Mouse (Mus musculus): ENCODE results near the gene Dock2. TPM values are rescaled to one million over a fixed set of nuclear protein-coding genes. Genes with fewer than 3 reads are reported as not detected.

Dock2 gene
- polyA plus RNA-seq, 1 experiment, result 0.56 TPM

DNA sequence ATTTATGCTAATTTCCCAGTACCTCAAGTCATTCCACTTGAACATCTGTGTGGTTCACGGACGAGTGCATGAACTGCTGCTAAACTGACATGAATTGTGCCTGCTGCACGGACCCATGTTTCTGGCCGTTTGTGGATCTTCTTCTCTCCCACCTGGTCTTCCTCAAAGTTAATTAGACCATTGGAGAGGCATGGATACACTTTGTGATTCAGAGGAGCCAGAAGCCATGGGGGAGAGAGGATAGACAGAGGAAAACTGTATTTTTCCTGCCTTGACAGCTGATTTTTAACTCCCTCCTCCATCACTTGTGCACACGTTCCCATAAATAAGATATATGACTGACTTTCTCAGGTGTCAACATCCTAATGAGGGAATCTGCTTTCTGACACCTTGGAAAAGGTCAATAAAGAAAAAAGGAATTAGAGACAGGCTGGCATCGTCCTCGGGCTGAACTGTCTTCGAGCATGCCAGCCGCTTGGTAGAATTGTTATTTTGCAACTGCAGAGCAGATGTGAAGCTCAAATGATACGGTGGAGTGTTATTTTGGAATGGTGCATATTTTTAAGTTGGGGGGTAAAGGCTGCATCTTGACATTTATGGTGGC lies 434.1 kb downstream of the Dock2 start:
- TF ChIP-seq POLR2A (IDR thresholded peaks at IDR 0.05; ENCODE audit: low read depth, low read length) (no peak), CTCF (IDR thresholded peaks at IDR 0.05; ENCODE audit: borderline replicate concordance, insufficient read depth, low read length) (no peak)
- no peak overlapping the region for H3K4me3 ChIP-seq (ENCODE audit: insufficient read depth, low read length)
- no peaks in the 10 kb centered on the region for H3K4me1 ChIP-seq (ENCODE audit: control insufficient read depth, insufficient read depth, low read length)
- no peak overlapping the region for H3K27ac ChIP-seq (ENCODE audit: insufficient read depth, low read length)

DNA sequence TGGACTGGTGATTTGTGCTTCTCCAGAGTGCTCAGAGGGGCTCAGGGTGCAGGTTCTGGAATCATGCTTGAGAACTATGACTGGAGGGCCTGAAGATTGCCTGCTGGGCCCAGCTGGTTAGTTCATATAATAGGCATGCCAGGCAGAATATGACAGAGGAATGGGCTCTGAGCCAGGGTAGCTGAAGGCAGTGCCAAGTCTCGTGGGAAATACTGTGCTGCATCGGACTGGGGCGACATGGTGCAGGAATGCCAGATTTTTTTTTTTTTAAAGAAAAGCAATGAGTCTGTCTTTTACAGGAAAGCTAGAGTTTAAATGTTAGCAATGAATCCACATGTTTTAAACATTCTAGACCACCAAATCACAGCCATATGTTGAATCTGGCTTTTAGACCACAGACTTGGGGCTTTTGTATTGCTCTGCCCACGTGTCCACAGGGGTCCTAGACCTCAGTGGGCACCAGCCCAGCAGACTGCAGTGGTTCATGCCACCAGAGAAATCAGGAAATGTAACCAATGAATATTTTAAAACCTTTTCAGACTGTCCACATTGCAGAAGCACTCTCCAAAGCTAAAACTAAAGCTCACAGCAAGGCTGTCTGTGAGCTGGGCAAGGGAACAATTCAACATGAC lies 435.3 kb downstream of the Dock2 start:
- no peak for TF ChIP-seq CTCF (IDR thresholded peaks at IDR 0.05; ENCODE audit: borderline replicate concordance, insufficient read depth, low read length)
- TF ChIP-seq POLR2A (IDR thresholded peaks at IDR 0.05; ENCODE audit: low read depth, low read length), result no peak
- Histone ChIP-seq H3K27ac (ENCODE audit: insufficient read depth, low read length) (no peak overlapping the region), H3K4me1 (ENCODE audit: control insufficient read depth, insufficient read depth, low read length) (no peaks in the 10 kb centered on the region), H3K4me3 (ENCODE audit: insufficient read depth, low read length) (no peak overlapping the region)

- Histone ChIP-seq H3K4me3 (ENCODE audit: insufficient read depth, low read length) (no peak overlapping the region), H3K27ac (ENCODE audit: insufficient read depth, low read length) (no peak overlapping the region), H3K4me1 (ENCODE audit: control insufficient read depth, insufficient read depth, low read length) (no peaks in the 10 kb centered on the region)
- no peak for TF ChIP-seq CTCF (IDR thresholded peaks at IDR 0.05; ENCODE audit: borderline replicate concordance, insufficient read depth, low read length)
- no peak for TF ChIP-seq POLR2A (IDR thresholded peaks at IDR 0.05; ENCODE audit: low read depth, low read length)
Measured at GRCm38 (mm10) chr11:34344310-34344709, 439.4 kb downstream of the Dock2 start.

DNA sequence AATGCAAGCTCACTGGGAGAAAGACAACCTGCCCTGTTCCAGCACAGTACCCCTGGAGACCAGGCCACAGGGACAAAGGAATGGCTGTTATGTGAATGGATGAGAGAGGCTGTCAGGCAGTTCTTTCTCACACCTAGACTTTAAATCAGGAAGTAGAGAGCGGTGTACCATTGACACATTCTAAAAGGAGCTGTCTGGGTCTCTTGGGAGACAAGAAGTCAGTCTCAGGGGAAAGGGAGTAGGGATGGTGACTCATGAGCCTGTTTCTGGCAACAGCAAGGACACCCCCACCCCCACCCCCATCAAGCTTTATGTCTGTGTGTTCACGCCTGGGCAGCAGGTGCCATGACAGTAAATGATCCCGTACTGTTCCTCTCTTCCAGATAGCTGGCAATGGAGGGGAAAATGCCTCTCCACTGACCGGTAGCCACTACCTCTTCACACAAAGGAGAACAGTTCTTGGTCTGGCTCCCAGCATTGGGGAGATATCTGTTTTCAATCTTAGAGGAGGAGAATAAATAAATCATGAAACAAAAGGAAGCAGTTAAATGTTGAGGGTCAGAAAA lies 439.9 kb downstream of the Dock2 start:
- H3K27ac ChIP-seq (ENCODE audit: insufficient read depth, low read length), result no peak overlapping the region

DNA sequence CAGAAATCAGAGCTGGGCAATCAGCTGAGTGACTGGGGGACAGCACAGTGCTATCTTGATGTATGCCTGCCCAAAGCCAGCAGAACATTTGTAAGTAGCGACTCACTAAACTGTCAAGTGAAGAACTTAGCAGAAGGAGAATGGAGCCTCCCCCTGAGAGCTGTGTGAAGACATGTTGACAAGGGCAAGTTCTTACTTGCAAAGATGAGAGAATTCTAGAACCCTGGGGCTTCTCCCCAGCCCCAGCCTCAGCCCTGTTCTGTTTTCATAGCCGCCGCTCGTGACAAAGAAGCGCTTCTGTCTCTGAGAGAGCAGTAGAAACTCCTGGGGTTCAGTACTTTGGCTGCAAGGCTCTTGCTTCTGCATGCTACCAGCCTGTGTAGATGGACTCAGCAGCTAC lies 444.0 kb downstream of the Dock2 start:
- no peak overlapping the region for H3K4me3 ChIP-seq (ENCODE audit: insufficient read depth, low read length)
- no peak overlapping the region for H3K27ac ChIP-seq (ENCODE audit: insufficient read depth, low read length)
- TF ChIP-seq CTCF (IDR thresholded peaks at IDR 0.05; ENCODE audit: borderline replicate concordance, insufficient read depth, low read length) (no peak), POLR2A (IDR thresholded peaks at IDR 0.05; ENCODE audit: low read depth, low read length) (no peak)
- no peaks in the 10 kb centered on the region for H3K4me1 ChIP-seq (ENCODE audit: control insufficient read depth, insufficient read depth, low read length)

More for the DNA sequence above, 439.9 kb downstream of the Dock2 start:
- Histone ChIP-seq H3K4me3 (ENCODE audit: insufficient read depth, low read length) (no peak overlapping the region), H3K4me1 (ENCODE audit: control insufficient read depth, insufficient read depth, low read length) (no peaks in the 10 kb centered on the region)
- no peak for TF ChIP-seq CTCF (IDR thresholded peaks at IDR 0.05; ENCODE audit: borderline replicate concordance, insufficient read depth, low read length)
- no peak for TF ChIP-seq POLR2A (IDR thresholded peaks at IDR 0.05; ENCODE audit: low read depth, low read length)

- Histone ChIP-seq H3K27ac (ENCODE audit: insufficient read depth, low read length) (no peak overlapping the region), H3K4me1 (ENCODE audit: control insufficient read depth, insufficient read depth, low read length) (no peaks in the 10 kb centered on the region), H3K4me3 (ENCODE audit: insufficient read depth, low read length) (no peak overlapping the region)
- TF ChIP-seq CTCF (IDR thresholded peaks at IDR 0.05; ENCODE audit: borderline replicate concordance, insufficient read depth, low read length) (no peak), POLR2A (IDR thresholded peaks at IDR 0.05; ENCODE audit: low read depth, low read length) (no peak)
Measured at GRCm38 (mm10) chr11:34337907-34338306, 445.8 kb downstream of the Dock2 start.

GRCm38 (mm10) chr11:34332344-34333031 lies 451.2 kb downstream of the Dock2 start:
- TF ChIP-seq POLR2A (IDR thresholded peaks at IDR 0.05; ENCODE audit: low read depth, low read length), result no peak
- TF ChIP-seq CTCF (IDR thresholded peaks at IDR 0.05; ENCODE audit: borderline replicate concordance, insufficient read depth, low read length), result no peak
- Histone ChIP-seq H3K4me1 (ENCODE audit: control insufficient read depth, insufficient read depth, low read length) (no peaks in the 10 kb centered on the region), H3K4me3 (ENCODE audit: insufficient read depth, low read length) (no peak overlapping the region), H3K27ac (ENCODE audit: insufficient read depth, low read length) (no peak overlapping the region)

GRCm38 (mm10) chr11:34323664-34324063 lies 460.0 kb downstream of the Dock2 start:
- Histone ChIP-seq H3K4me3 (ENCODE audit: insufficient read depth, low read length) (no peak overlapping the region), H3K27ac (ENCODE audit: insufficient read depth, low read length) (no peak overlapping the region), H3K4me1 (ENCODE audit: control insufficient read depth, insufficient read depth, low read length) (no peaks in the 10 kb centered on the region)
- no peak for TF ChIP-seq CTCF (IDR thresholded peaks at IDR 0.05; ENCODE audit: borderline replicate concordance, insufficient read depth, low read length)
- no peak for TF ChIP-seq POLR2A (IDR thresholded peaks at IDR 0.05; ENCODE audit: low read depth, low read length)

GRCm38 (mm10) chr11:34319282-34319681 lies 464.4 kb downstream of the Dock2 start:
- TF ChIP-seq CTCF (IDR thresholded peaks at IDR 0.05; ENCODE audit: borderline replicate concordance, insufficient read depth, low read length), result no peak
- TF ChIP-seq POLR2A (IDR thresholded peaks at IDR 0.05; ENCODE audit: low read depth, low read length), result no peak
- Histone ChIP-seq H3K4me3 (ENCODE audit: insufficient read depth, low read length) (no peak overlapping the region), H3K27ac (ENCODE audit: insufficient read depth, low read length) (no peak overlapping the region), H3K4me1 (ENCODE audit: control insufficient read depth, insufficient read depth, low read length) (no peaks in the 10 kb centered on the region)

DNA sequence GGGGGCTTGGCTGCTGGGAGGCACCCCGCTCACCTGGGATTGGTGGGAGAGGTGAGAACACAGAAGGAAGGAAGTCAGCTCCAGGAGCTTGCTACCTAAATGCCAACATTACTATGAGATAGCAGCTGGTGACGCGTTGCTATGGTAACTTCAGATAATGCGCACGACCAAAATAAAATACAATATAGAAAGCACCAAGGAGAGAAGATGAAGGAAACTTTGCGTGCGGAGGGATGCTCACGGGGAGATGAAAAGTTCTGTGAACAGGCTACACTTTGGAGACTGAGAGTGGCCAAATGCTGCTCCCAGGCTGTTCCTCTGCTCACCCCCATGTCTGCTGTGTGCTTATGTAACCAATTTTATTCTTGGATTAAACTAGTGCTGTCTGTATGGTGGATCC lies 466.7 kb downstream of the Dock2 start:
- no peak for TF ChIP-seq POLR2A (IDR thresholded peaks at IDR 0.05; ENCODE audit: low read depth, low read length)
- no peak overlapping the region for H3K4me3 ChIP-seq (ENCODE audit: insufficient read depth, low read length)
- no peak overlapping the region for H3K27ac ChIP-seq (ENCODE audit: insufficient read depth, low read length)
- H3K4me1 ChIP-seq (ENCODE audit: control insufficient read depth, insufficient read depth, low read length), result no peaks in the 10 kb centered on the region

All from embryonic fibroblast, embryonic 13.5 days (primary cell).